Mouse (Mus musculus): ENCODE data around the gene Arhgap10.

DNA sequence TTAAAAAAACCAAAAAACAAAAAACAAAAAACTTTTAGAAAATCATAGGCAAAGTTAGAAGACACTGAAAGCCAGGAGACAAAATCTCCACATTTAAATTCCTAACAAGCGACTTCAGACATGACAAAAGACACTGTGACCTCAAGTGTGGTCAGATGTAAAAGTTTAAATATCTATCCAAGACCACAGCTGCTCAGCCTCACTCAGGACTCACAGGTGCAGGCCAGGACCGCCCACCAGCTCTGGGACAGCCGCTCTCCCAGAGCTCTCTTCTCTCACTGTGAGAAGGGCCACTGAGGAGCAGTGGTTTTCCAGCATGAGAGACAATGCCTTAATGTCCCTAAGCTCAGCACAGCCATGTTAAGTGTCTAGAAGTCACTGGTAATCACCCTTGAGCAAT lies 7.3 kb downstream of the Arhgap10 start:
- TF ChIP-seq CTCF (IDR thresholded peaks at IDR 0.05; ENCODE audit: control insufficient read depth, insufficient read depth, insufficient replicate concordance, low read depth, low read length) (no peak), POLR2A (IDR thresholded peaks at IDR 0.05; ENCODE audit: control insufficient read depth, low read depth, low read length) (no peak)
